Mouse (Mus musculus) hindbrain, embryonic 10.5 days (tissue): Measurements from ENCODE around the gene Gm15294. TPM values are rescaled to one million over a fixed set of nuclear protein-coding genes. Genes with fewer than 3 reads are reported as not detected.

Source experiments
- DNase-seq: peaks from one replicate; pipeline ENCODE4 v3.0.0-alpha.2; 2017; ENCODE audit warnings: low spot score
- H3K27ac ChIP-seq: fragments of 300-500 bp; sonication (generic); 2 replicates; pipeline ENCODE4 v1.5.1; 2016; ENCODE audit warnings: mild to moderate bottlenecking, moderate library complexity
- H3K27me3 ChIP-seq: fragments of 300-500 bp; sonication (generic); 2 replicates; pipeline ENCODE4 v1.6.1; 2016; ENCODE audit warnings: mild to moderate bottlenecking; ENCODE audit not compliant: poor library complexity, insufficient read depth, severe bottlenecking
- H3K36me3 ChIP-seq: fragments of 300-500 bp; sonication (generic); 2 replicates; pipeline ENCODE4 v1.6.1; 2016; ENCODE audit warnings: mild to moderate bottlenecking, moderate library complexity
- H3K4me1 ChIP-seq: fragments of 300-500 bp; sonication (generic); replicated peaks from 2 replicates; pipeline ENCODE4 v1.6.1; 2016; ENCODE audit warnings: mild to moderate bottlenecking
- H3K4me3 ChIP-seq: fragments of 300-500 bp; sonication (generic); 2 replicates; pipeline ENCODE4 v1.5.1; 2016; ENCODE audit warnings: mild to moderate bottlenecking, moderate library complexity
- H3K9me3 ChIP-seq: fragments of 300-500 bp; sonication (generic); 2 replicates; pipeline ENCODE4 v1.6.1; 2016; ENCODE audit warnings: mild to moderate bottlenecking, moderate library complexity
- whole genome bisulfite sequencing: fragments of 180-500 bp; shearing (Covaris S2); methylation state at CpG from one replicate; pipeline ENCODE4 v1.1.7; 2016; 5-methylcytosine and 5-hydroxymethylcytosine counted together
- polyA plus RNA-seq: library from polyadenylated mRNA; unstranded; fragments of >200 nt; fragmentation: Nextera tagmentation; extraction: Ambion mirVana; gene quantifications from 2 replicates; pipeline ENCODE4 v1.2.1, GENCODE M21; 2016

The Gm15294 gene
- 0.34 and 0.92 TPM in 2 replicates for polyA plus RNA-seq

DNA sequence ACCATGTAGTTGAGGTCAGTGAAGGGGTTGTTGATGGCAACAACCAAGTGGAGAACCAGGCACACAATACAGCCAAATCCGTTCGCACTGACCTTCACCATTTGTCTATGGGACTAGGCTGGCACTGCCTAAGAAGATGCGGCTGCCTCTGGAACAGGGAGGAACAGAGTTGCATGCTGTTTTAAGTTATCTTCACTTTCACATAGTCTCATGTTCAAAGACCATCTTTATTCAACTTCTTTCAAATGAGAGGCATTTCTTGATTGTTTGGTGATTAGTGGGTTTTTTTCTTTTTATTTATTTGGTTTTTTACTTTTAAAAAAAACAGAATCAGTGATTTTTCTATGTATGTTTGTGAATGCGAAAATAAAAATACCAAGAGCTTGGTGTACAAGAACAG lies at the start of gene Gm15294:
Gm15294 (minus strand) TSS at position 101 of the 400 bp plus-strand sequence.
- H3K9me3 ChIP-seq: no peaks in the 10 kb centered on the region
- 95% methylated on average over 4 of the region's 4 CpGs for WGBS

DNA sequence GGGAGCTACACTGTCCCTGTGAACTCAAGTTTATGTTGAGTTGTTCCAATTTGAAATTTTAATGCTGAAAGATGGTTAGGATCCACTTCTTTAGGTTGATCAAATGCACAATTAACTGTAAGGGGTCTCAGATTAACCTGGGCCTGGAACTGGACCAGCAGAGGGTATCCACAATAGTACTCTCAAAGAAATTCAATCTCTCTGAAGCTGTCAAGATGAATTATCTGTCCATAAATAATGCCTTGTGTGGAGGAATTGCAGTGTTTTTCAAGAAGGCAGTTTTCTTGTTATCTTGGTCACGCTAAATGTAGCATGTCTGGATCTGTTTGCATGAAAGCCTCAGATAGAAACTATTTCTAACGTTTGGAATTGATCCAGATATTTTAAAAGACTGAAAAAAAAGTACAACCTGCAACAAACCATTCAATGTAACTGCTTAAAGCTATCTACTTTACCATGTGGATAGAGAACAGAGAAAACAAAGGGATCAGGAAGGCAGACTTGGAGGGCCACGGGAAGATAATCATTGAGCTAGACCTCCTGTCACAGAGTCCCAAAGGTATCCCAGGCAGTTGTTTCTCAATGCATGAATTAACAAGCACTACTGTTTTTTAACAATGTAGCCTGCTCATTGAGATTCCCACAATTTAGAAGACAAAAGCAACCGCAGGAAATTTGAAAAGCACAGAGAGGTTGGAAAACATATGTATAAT lies 9.5 kb upstream of the Gm15294 start:
- Histone ChIP-seq H3K4me1 (no peaks in the 10 kb centered on the region), H3K27me3 (peaks cover 18% of the 10 kb centered on the region), H3K4me3 (no peak overlapping the region), H3K27ac (no peak overlapping the region), H3K36me3 (no peaks in the 10 kb centered on the region), H3K9me3 (no peaks in the 10 kb centered on the region)
- DNase-seq: no peak
- WGBS: 53% methylated on average over 4 of the region's 4 CpGs

More for the DNA sequence above, at the start of gene Gm15294:
- Histone ChIP-seq H3K4me3 (no peak within 1 kb of the TSS), H3K27ac (no peak within 1 kb of the TSS), H3K4me1 (no peaks in the 10 kb centered on the region; the same call in 1 of the 2 replicates), H3K36me3 (no peaks in the 10 kb centered on the region), H3K27me3 (peaks cover 10% of the 10 kb centered on the region)
- DNase-seq: no peak

DNA sequence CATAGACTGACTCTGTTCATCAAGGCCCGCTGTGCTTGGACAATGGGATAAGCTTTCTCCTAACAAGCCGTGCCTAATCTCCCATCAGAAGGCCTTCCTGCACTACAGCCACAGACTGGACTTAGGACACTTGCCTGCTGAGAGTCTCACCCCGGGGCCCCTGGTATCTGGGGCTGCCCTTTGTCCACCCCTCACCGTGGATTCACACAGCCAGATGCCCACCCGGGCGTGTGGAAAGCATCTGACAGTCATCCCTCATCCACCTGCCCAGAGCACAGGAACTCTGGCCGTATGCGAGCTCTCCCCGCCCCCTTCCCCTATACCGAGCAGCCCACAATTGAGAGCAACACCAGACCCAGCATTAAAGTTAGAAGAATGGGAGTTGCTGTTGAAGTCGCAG lies 1.0 kb downstream of the Gm15294 start:
- Histone ChIP-seq H3K4me1 (no peaks in the 10 kb centered on the region; the same call in 1 of the 2 replicates), H3K27me3 (peaks cover 10% of the 10 kb centered on the region), H3K27ac (no peak overlapping the region), H3K36me3 (no peaks in the 10 kb centered on the region), H3K4me3 (no peak overlapping the region), H3K9me3 (no peaks in the 10 kb centered on the region)
- 59% methylated on average over 11 of the region's 11 CpGs for WGBS
- DNase-seq: peak; percentile 25

DNA sequence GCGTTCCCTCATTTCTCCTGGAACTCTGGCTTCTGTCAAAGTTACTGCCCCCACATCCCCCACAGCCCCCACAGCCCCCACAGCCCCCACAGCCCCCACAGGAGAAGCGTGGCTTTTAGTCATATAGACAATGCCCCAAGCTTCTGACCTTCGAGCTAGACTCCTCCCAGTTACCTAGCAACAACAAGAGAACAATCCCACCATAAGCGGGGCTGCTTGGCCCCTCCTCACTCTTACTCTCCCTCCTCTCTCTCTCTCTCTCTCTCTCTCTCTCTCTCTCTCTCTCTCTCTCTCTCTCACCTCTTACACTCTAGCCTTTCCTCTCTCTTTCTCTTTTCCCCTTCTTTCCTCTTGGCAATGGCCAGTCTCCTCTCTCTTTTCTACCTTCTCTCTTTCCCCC lies 1.4 kb downstream of the Gm15294 start:
- Histone ChIP-seq H3K4me1 (no peaks in the 10 kb centered on the region; the same call in 1 of the 2 replicates), H3K9me3 (no peaks in the 10 kb centered on the region), H3K27me3 (peaks cover 14% of the 10 kb centered on the region), H3K4me3 (no peak overlapping the region), H3K36me3 (no peaks in the 10 kb centered on the region), H3K27ac (no peak overlapping the region)
- DNase-seq: no peak
- 61% methylated on average over 4 of the region's 4 CpGs for WGBS

DNA sequence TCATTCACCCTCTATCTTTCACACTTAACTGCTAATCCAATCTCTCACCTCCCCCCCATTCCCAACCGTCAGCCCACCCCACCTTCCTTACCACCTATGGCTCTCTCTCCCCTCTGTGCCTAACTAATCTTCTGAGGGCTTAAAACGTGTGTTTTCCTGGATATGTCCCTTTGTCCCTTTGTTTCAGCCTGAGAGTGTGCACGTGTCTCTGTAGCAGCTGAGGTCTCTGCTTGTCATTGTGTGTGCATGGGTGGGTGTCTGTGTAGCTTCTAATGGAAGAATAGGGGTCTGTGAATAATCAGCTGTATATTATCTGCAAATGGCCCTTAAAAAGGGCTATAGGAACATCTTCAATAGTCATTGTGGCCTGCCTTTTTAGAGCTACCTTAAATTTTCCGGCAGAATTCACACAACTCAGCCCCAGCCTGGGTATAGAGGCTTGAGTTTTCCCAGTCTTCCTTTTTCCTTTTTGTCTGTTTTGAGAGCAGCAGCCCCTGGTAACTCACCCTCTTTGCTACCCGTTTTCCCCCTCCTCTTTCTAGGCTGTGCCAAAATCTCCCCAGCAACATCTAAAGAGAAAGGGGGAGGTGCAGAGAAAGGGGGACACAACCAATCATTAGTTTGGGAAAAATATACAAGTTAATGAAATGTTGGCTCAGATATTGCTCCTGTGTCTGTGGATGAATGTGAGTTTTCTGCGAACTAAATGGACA lies 19.2 kb downstream of the Gm15294 start:
- H3K9me3 ChIP-seq: no peaks in the 10 kb centered on the region
- no peak for DNase-seq
- H3K27me3 ChIP-seq: peaks cover 34% of the 10 kb centered on the region
- H3K4me1 ChIP-seq: no peaks in the 10 kb centered on the region; the same call in 1 of the 2 replicates
- peak overlapping the region; percentile 72 for H3K27ac ChIP-seq
- no peak overlapping the region for H3K4me3 ChIP-seq
- 31% methylated on average over 6 of the region's 6 CpGs for WGBS
- H3K36me3 ChIP-seq: no peaks in the 10 kb centered on the region

Other genes starting within 250 kb of the Gm15294 start
- gene Irs4, start 150.0 kb downstream of the Gm15294 start, polyA plus RNA-seq: 0.35 and 1.2 TPM in 2 replicates